Mouse (Mus musculus) ES-CJ7 (cell line): ENCODE results near the gene Lrrc19.
"Not testable (repeated sequence)": the region's sequence is repeated elsewhere in the genome, so short reads cannot be mapped to it uniquely, and the experiment has no call there.

Source experiments
- DNase-seq: peaks from one replicate; pipeline ENCODE4 v3.0.0; 2011; ENCODE audit warnings: low read depth, low spot score

The Lrrc19 gene

GRCm38 (mm10) chr4:94649920-94650319, at the start of gene Lrrc19:
Gene Lrrc19, minus strand, starts transcription at chr4:94650144.
- no peak for DNase-seq

GRCm38 (mm10) chr4:94696368-94696767, 46.4 kb upstream of the Lrrc19 start:
- no peak for DNase-seq

GRCm38 (mm10) chr4:94692175-94692574, 42.2 kb upstream of the Lrrc19 start:
- DNase-seq, result no peak

DNA sequence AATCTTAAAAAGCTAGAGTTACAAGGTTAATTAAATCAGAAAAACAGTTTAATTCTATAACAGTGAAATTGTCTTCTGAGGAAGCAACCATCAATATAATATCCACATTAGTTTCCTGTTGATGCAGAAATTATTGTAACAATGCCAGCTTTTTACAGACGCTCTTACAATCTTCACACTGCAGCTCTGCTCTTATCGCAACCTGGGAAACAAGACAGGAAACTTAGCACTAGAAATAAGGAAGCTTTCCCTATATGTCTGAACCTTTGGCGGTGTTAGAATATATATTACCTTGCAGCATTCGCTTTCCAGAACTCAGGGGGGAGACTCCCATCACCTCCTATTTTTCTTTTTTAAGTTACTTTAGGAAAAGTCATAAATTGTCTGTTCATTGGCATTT, 41.1 kb upstream of the Lrrc19 start:
- DNase-seq, result no peak

DNA sequence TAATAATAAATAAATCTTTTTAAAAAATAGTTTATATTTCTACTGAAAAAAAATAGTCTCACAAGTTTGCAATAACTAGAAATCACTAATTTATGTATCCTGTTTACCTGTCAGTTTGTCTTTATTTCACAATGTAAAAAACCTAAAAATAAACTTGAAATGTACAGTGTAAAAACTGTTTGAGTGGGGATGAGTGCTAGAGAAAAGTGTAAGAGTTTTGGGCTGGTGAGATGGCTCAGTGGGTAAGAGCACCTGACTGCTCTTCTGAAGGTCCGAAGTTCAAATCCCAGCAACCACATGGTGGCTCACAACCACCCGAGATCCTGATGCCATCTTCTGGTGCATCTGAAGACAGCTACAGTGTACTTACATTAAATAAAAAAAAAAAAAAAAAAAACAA, 39.9 kb upstream of the Lrrc19 start:
- not testable (repeated sequence) for DNase-seq

- DNase-seq, result no peak
Observed at GRCm38 (mm10) chr4:94683305-94683704, 33.4 kb upstream of the Lrrc19 start.

GRCm38 (mm10) chr4:94682029-94682428, 32.1 kb upstream of the Lrrc19 start:
- DNase-seq, result no peak

DNA sequence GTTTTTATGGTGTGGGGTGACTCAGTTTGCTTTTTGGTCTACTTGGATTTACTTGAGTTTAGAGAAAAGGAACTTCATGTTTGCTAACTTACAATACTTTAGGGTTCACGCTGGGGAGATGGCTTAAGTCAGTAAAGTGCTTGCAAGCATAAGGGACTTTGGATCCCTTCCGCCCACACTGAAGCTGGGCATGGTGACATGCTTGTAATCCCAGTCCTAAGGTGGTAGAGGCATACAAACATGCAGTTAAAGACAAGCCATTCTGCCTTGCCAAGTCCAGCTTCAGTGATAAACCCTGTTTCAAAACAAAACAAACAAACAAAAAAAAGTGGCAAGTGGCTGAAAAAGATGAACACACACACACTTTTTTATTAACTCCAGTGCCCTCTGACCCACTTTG, 31.2 kb upstream of the Lrrc19 start:
- no peak for DNase-seq

DNA sequence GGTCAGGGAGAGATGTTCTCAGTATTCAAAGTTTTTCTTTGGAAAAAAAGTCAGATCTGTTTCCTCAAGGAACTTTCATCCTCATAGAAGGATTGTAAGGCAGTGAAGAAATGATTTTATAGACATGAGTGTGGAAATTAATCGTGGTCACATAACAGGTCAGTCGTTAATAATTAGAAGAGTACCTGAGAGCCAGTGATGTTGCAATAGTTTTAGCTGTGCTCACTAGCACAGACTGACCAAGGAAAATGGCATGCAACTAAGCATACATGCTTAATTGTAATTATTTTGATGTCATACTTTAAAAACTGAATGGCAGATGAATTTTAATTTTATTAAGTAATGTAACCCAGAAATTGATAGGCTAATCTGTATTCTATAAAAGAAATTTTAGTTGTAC, 30.7 kb upstream of the Lrrc19 start:
- no peak for DNase-seq

DNA sequence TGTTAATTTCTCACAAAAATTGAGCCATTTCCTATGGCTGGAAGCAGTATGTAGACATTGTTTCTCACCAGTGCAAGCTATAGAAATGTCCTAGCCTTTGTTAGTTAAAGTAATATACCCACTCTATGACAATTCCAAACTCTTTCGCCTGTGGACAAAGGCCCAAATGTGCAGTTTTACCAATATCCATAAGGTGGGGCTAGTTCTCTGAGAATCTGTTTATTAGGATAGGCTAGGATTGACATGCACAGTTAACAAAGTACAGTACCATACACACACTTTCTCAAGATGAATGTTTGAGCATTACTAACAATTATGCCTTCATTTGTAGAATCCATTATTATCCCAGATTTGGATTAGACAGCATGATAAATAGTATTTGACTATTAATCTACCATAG, 19.8 kb upstream of the Lrrc19 start:
- DNase-seq, result peak; percentile 31

GRCm38 (mm10) chr4:94650426-94651175, 657 bp upstream of the Lrrc19 start:
- DNase-seq, result not testable (repeated sequence)

DNA sequence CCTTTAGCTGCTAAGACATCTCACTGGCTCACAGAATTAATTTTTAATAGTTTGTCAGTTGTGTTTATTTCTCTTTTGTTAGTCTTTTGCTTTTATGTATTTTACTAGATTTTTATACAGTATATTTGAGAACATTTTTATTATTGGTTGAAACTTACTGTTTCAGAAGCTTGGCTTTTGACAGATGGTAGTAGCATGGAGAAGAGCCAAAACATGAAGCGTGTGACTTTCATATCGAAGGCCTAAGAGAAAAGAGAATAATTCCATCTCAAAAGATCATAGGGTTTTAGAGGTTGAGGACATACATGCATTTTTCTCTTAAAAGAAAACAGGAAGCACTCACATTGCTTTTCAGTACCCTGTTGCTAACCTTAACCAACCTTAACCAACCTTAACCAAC, 6.8 kb downstream of the Lrrc19 start:
- DNase-seq, result no peak

DNA sequence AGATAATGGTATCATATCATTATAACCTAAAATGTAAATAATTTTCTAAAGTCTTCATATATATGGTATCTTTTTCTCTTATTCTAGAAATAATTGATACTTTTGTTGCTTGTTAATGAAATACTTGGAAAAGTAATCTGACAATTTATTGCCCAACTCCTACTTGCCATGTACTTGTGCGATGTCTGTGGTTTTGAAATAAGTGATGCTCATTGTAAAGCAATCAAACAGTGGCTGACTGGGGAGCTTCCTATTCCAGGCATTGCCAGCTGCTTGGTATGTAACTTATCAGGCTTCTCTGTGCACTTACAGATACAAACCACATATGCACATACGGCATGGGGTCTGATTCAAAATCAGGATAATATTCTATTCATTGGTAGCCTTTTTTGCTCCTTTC, 29.9 kb downstream of the Lrrc19 start:
- no peak for DNase-seq

GRCm38 (mm10) chr4:94614627-94615006, 35.3 kb downstream of the Lrrc19 start:
- DNase-seq, result no peak

- DNase-seq, result peak; percentile 98
Observed at GRCm38 (mm10) chr4:94613972-94614626, 35.8 kb downstream of the Lrrc19 start, which contains the start of gene Ift74. Gene Ift74, plus strand, starts transcription at chr4:94614491.

DNA sequence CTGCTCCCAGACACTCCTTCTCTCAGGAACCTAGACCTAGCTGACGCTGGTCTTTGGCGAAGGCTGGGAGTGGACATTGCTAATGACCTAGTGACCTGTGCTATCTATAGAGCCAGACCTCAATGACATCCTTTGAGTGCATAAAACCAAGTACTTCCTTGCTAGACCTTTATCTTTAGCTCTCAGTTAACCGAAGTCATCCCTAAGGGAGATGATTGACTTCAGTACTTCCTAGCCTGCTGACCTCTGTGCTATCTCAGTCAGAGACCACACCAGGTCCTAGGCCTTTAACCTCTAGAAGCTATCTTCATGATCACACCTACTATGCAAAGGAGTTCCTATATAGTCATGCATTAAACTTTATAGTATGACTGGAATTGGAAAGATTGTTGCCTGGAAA, 39.6 kb downstream of the Lrrc19 start:
- no peak for DNase-seq

DNA sequence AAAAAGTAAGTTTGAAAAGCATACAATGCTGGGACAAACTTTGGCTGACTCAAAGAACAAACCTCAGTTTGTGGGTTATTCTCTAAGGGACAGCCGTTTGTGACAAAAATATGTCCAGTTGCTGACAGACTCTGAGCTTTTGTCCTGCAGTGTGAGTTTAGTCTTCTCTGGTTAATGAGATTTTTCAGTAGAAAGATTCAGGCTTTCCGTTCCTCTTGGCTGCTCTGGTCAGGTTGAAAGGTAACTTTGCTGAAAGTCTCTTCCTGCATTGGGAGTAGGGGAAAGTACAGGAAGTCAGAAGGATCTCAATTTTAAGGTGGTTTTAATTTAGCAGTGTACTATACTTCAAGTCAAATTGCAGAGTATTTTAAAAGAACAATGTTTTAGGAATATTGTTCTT, 44.4 kb downstream of the Lrrc19 start:
- DNase-seq, result no peak

DNA sequence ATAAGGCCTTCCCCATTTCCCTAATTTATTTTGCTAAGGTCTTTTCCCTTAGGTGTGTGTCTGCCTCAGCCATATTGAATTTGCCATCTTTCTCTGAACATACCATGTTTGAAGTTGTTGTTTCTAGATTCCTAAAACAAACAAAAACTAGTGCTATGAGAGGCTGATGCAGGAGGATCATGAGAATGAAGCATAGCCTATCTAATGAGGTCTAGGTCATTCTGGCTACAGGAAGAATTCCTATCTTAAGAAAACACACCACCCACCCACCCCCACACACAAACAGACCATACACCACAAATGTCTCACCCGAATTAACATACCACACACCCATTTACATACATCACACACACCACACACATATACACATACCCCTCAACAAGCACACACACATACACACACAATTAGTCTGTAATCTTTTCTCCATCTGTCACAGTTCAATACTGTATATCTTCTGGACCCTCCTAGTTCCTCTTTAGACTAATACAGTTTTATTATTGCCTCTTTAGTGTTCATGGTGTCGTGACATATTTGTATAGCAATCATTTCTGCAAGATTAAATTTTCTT, 45.4 kb downstream of the Lrrc19 start:
- DNase-seq, result no peak

GRCm38 (mm10) chr4:94603031-94603629, 46.8 kb downstream of the Lrrc19 start, which contains the start of gene Plaa:
Gene Plaa, minus strand, starts transcription at chr4:94603244.
- DNase-seq, result peak; percentile 90

DNA sequence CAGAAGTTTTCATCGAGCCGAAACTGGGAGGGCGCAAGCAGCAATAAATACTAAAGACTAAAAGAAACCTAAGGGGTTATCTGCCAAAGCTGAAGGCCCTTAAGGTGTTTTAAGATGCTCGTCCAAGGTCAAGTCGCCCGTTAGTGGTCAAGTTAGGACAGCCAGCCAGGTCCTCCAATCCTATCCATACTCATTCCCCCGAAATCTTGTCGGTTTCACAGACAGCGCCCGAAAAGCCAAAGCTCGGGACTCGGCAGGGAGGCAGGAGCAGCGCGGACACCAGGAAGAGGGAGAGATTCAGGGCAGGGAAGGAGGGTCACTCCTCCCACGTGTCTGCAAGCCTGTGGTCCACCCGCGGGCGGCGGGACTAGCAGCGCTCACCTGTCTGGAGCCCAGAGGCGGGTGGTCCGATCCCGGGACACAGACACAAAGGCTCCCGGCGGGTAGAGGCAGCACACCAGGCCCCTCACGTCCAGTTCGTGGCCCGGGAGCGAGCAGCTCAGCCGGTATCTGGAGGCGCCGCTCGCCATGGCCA, 47.4 kb downstream of the Lrrc19 start:
- peak; percentile 30 for DNase-seq

GRCm38 (mm10) chr4:94601395-94601794, 48.5 kb downstream of the Lrrc19 start:
- DNase-seq, result peak; percentile 32

- no peak for DNase-seq
Observed at GRCm38 (mm10) chr4:94592709-94593108, 57.2 kb downstream of the Lrrc19 start.
